Mouse (Mus musculus): ENCODE measurements around the gene Fam110a. TPM values are rescaled to one million over a fixed set of nuclear protein-coding genes. Genes with fewer than 3 reads are reported as not detected.

Fam110a gene
- polyA plus RNA-seq, 1 experiment: 1.7 TPM

GRCm38 (mm10) chr2:151941269-151941668 lies 38.8 kb downstream of the Fam110a start:
- Histone ChIP-seq H3K4me3 (ENCODE audit: insufficient read depth, low read depth, low read length) (no peak overlapping the region), H3K4me1 (ENCODE audit: control insufficient read depth, insufficient read depth, insufficient read length, low read length) (no peaks in the 10 kb centered on the region), H3K27ac (replicated peaks; ENCODE audit: low read depth, low read length) (no peak overlapping the region)

- Histone ChIP-seq H3K4me3 (ENCODE audit: insufficient read depth, low read depth, low read length) (no peak overlapping the region), H3K27ac (replicated peaks; ENCODE audit: low read depth, low read length) (no peak overlapping the region), H3K4me1 (ENCODE audit: control insufficient read depth, insufficient read depth, insufficient read length, low read length) (no peaks in the 10 kb centered on the region)
Observed at GRCm38 (mm10) chr2:151939651-151940420, 40.2 kb downstream of the Fam110a start.

- Histone ChIP-seq H3K4me3 (ENCODE audit: insufficient read depth, low read depth, low read length) (no peak overlapping the region), H3K27ac (replicated peaks; ENCODE audit: low read depth, low read length) (no peak overlapping the region), H3K4me1 (ENCODE audit: control insufficient read depth, insufficient read depth, insufficient read length, low read length) (no peaks in the 10 kb centered on the region)
Observed at GRCm38 (mm10) chr2:151938780-151939200, 41.2 kb downstream of the Fam110a start.

GRCm38 (mm10) chr2:151937893-151938292 lies 42.1 kb downstream of the Fam110a start:
- Histone ChIP-seq H3K4me3 (ENCODE audit: insufficient read depth, low read depth, low read length) (no peak overlapping the region), H3K4me1 (ENCODE audit: control insufficient read depth, insufficient read depth, insufficient read length, low read length) (no peaks in the 10 kb centered on the region), H3K27ac (replicated peaks; ENCODE audit: low read depth, low read length) (no peak overlapping the region)

DNA sequence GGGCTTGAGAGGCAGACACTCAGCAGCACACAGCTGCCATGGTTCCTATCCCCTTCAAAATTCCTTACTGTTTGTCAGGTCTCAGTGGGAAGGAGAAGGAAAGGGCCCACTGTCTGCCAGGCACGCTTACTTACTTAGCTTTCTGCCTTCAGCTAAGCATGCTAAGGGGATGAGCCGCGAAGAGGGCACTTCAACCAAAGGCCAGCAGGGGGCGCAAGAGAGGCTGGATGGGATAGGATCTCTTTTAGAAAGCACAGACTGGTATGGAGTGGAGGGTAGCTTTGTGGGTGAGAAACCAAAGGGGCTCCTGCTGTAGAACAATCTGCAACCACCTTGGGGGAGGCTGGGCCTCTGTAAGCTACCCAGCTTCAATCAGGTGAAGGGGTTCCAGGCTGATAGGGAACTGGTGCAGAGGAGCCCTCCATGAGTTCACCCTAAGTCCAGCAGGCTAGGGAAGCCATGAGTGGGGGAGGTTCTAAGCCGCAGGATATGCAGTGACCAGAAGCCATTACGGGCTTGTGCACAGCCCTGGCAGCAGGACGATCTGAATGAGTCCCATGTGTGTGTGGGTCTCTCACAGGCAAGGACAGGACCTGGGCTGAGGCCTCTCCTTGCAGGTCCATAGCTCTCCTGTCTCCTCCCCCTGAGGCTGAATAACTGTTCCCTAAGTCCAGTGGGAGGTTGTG lies 49.5 kb downstream of the Fam110a start:
- no peak overlapping the region for H3K27ac ChIP-seq (replicated peaks; ENCODE audit: low read depth, low read length)
- no peak overlapping the region for H3K4me3 ChIP-seq (ENCODE audit: insufficient read depth, low read depth, low read length)
- peaks cover 2% of the 10 kb centered on the region for H3K4me1 ChIP-seq (ENCODE audit: control insufficient read depth, insufficient read depth, insufficient read length, low read length)

DNA sequence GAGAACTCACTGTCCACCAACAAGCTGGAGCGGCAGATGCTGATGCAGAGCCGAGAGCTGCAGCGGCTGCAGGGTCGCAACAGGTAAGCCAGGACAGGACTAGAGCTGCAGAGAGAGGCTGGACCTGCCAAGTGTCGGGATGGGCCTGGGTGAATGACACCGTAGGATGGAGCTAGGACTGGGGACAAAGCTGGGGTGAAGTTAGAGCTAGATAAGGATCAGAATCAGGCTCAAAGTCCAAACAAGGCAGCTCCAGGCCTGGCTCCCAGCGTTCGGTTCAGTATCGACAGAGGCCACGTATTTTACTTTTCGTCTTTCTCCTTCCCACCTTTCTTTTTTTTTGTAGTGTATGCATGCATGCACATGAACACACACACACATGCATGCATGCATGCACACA lies 52.9 kb downstream of the Fam110a start:
- H3K27ac ChIP-seq (replicated peaks; ENCODE audit: low read depth, low read length): no peak overlapping the region
- peaks cover 7% of the 10 kb centered on the region for H3K4me1 ChIP-seq (ENCODE audit: control insufficient read depth, insufficient read depth, insufficient read length, low read length)
- H3K4me3 ChIP-seq (ENCODE audit: insufficient read depth, low read depth, low read length): no peak overlapping the region

DNA sequence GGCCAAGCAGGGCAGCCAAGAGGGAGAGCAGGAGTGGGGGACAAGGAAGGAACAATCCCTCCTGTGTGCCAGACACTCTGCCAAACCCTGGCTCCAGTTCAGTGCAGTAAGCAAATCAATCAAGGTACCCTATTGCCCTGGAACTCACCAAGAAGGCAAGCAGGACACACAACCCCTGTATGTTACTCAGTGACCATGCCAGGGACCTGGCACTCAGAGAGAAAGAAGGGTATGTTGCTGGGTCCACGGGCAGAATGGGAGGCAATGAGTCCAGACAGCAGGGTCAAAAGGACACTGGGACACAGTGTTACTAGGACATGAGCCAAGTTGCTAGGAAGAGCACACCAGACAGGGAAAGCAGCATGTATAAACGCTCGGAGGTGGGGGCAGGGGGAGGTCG lies 54.3 kb downstream of the Fam110a start:
- H3K4me3 ChIP-seq (ENCODE audit: insufficient read depth, low read depth, low read length): no peak overlapping the region
- H3K4me1 ChIP-seq (ENCODE audit: control insufficient read depth, insufficient read depth, insufficient read length, low read length): peaks cover 7% of the 10 kb centered on the region
- 0 out of 2 replicates have a peak overlapping the region, but pooled peaks have one; percentile 27 for H3K27ac ChIP-seq (replicated peaks; ENCODE audit: low read depth, low read length)

DNA sequence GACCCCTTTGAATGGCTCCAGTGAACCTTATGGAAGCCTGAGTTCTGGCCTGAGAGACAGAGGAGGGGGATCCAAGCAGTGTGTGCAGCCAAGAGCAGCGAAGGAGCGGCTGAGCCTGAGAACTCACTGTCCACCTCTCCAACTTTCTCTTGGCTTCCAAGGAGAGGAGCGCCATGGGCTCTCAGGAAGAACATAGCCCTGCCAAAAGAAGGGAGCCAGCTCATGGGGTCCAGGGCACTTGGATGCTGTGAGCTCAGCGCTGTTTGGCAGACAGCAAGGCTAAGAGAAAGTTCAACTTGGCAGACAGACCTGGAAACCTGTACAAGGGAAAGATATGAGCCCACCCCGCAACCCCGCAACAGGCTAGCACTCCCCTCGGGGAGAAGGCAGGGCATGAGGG lies 55.7 kb downstream of the Fam110a start:
- H3K4me3 ChIP-seq (ENCODE audit: insufficient read depth, low read depth, low read length): no peak overlapping the region
- no peak overlapping the region for H3K27ac ChIP-seq (replicated peaks; ENCODE audit: low read depth, low read length)
- peaks cover 7% of the 10 kb centered on the region for H3K4me1 ChIP-seq (ENCODE audit: control insufficient read depth, insufficient read depth, insufficient read length, low read length)

DNA sequence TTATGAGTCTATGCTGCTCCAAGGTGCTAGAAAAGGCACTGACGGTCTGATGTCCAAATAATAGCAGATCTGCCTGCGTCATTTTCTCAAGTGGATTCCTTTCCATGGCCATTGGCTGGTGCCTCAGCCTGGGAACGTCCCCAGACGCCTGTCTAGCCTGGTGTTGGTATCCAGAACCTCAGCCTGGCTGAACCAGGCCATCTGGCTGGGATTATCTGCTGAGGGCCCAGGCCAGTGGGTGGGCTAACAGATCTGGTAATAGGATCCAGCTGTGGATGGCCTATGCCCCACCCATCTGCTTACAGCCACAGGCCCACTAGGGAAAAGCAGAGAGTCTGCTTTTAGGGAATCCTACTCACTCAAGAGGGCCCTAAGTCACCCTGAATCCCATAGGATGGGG lies 58.4 kb downstream of the Fam110a start:
- Histone ChIP-seq H3K27ac (replicated peaks; ENCODE audit: low read depth, low read length) (no peak overlapping the region), H3K4me3 (ENCODE audit: insufficient read depth, low read depth, low read length) (no peak overlapping the region), H3K4me1 (ENCODE audit: control insufficient read depth, insufficient read depth, insufficient read length, low read length) (peaks cover 10% of the 10 kb centered on the region)

DNA sequence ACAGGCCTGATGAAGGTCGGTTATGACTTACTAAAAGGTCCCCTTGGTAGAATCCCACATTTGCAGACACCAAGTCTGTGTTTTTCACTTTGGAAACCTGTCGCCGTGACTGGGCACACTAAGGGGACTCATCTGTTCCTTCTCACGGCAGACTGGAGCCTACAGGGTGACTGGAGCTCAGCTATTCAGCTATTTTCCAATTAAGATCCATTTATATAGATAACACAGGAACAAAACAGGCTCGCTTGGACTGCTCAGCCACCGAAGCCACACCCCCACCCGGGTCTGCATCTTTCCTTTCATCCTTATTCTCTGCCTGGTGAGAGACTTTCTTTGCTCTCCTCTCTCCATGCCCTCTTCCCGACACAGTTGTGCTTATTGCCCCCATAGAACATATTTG lies 59.0 kb downstream of the Fam110a start:
- Histone ChIP-seq H3K27ac (replicated peaks; ENCODE audit: low read depth, low read length) (no peak overlapping the region), H3K4me1 (ENCODE audit: control insufficient read depth, insufficient read depth, insufficient read length, low read length) (peaks cover 12% of the 10 kb centered on the region), H3K4me3 (ENCODE audit: insufficient read depth, low read depth, low read length) (no peak overlapping the region)

Other genes with a start within 250 kb of the Fam110a start
- gene Psmf1, start 236.0 kb downstream of the Fam110a start, polyA plus RNA-seq (2012; ENCODE audit: insufficient read depth, insufficient read length, missing spikeins): 17.9 and 18.9 TPM in 2 replicates
- 4.3 and 6.7 TPM in 2 replicates for gene Rspo4, start 137.3 kb downstream of the Fam110a start, polyA plus RNA-seq (2012; ENCODE audit: insufficient read depth, insufficient read length, missing spikeins)
- gene Angpt4, start 69.0 kb downstream of the Fam110a start, polyA plus RNA-seq (2012; ENCODE audit: insufficient read depth, insufficient read length, missing spikeins): 0.96 TPM in 1 of 2 replicates, not detected in the other
- gene Slc52a3, start 16.3 kb upstream of the Fam110a start, polyA plus RNA-seq (2012; ENCODE audit: insufficient read depth, insufficient read length, missing spikeins): 0.42 TPM in 1 of 2 replicates, not detected in the other
- gene Scrt2, start 101.3 kb upstream of the Fam110a start, polyA plus RNA-seq (2012; ENCODE audit: insufficient read depth, insufficient read length, missing spikeins): not detected in 2 replicates
- gene Srxn1, start 125.3 kb upstream of the Fam110a start, polyA plus RNA-seq (2012; ENCODE audit: insufficient read depth, insufficient read length, missing spikeins): 36.2 and 39.3 TPM in 2 replicates
- 12.1 and 20.7 TPM in 2 replicates for gene Tcf15, start 163.3 kb upstream of the Fam110a start, polyA plus RNA-seq (2012; ENCODE audit: insufficient read depth, insufficient read length, missing spikeins)
- gene Csnk2a1, start 246.6 kb upstream of the Fam110a start, polyA plus RNA-seq (2012; ENCODE audit: insufficient read depth, insufficient read length, missing spikeins): 90.2 and 95.3 TPM in 2 replicates

Data from brown adipose tissue, adult 24 weeks (tissue).